Mouse (Mus musculus) lung, postnatal 0 days (tissue): ENCODE measurements at regions not wholly inside any gene's neighbourhood (a gene's known extent, or its start where the extent isn't known, plus 50 kb on each side); places are given as distances from the start of the nearest gene placed in this dataset.
A peak's percentile ranks its signal among the peaks of the same experiment; 100 is the strongest.

Experiments used
- CTCF ChIP-seq: IDR thresholded peaks from 2 replicates; pipeline ENCODE4 v1.5.1; 2016; ENCODE audit warnings: antibody characterized with exemption, mild to moderate bottlenecking
- EP300 ChIP-seq: IDR thresholded peaks from 2 replicates; pipeline ENCODE4 v1.6.1; 2016; ENCODE audit warnings: antibody characterized with exemption, mild to moderate bottlenecking, control low read depth

DNA sequence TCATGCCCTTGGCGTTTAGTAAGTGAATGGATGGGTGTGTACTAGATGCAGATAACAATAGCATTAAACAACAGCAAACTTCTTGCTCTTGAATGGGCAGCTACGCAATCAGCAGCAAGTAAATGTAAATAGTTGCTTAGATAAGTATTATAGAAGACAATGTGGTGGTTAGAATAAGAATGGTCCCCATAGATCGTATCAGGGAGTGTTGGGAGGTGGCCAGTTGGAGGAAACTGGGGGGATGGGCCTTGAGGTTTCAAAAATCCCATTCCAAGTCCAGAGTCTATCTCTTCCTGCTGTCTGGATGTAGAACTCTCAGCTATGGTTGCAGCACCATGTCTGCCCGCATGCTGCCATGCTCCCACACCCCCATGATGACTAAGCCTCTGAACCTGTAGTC is 88.0 kb upstream of the Ankrd28 start:
- TF ChIP-seq CTCF (no peak), EP300 (0 out of 2 replicates have a peak, but pooled peaks have one; percentile 18)
